Mouse (Mus musculus) heart, postnatal 0 days (tissue): ENCODE data around the gene Spata7.

Source experiments
- CTCF ChIP-seq: IDR thresholded peaks from 2 replicates; pipeline ENCODE4 v1.5.1; 2016; ENCODE audit warnings: antibody characterized with exemption, control low read depth, low read depth
- EP300 ChIP-seq: IDR thresholded peaks from 2 replicates; pipeline ENCODE4 v1.6.1; 2016; ENCODE audit warnings: antibody characterized with exemption, low read depth

- TF ChIP-seq CTCF (no peak), EP300 (no peak)
These were observed 34.7 kb downstream of the Spata7 start for GRCm38 (mm10) chr12:98662617-98663016.
